Mouse (Mus musculus) bone marrow macrophage, adult 2 months (primary cell): ENCODE results near the gene Ppp1r9a. TPM values are rescaled to one million over a fixed set of nuclear protein-coding genes. Genes with fewer than 3 reads are reported as not detected.
"Not testable (repeated sequence)": the region's sequence is repeated elsewhere in the genome, so short reads cannot be mapped to it uniquely, and the experiment has no call there.

Experiments
- H3K27ac ChIP-seq: 2 replicates; pipeline ENCODE4 v1.5.1; 2012; ENCODE audit warnings: low read depth, low read length; ENCODE audit not compliant: insufficient read depth
- H3K4me1 ChIP-seq: 2 replicates; pipeline ENCODE4 v1.6.1; 2012; ENCODE audit warnings: low read length; ENCODE audit not compliant: control insufficient read depth, insufficient read depth
- H3K4me3 ChIP-seq: 2 replicates; pipeline ENCODE4 v1.5.1; 2012; ENCODE audit warnings: mild to moderate bottlenecking, low read length, moderate library complexity; ENCODE audit not compliant: insufficient read depth
- CTCF ChIP-seq: IDR thresholded peaks from 2 replicates; pipeline ENCODE4 v1.5.1; 2012; ENCODE audit warnings: low read depth, mild to moderate bottlenecking, low read length, moderate library complexity
- POLR2A ChIP-seq: IDR thresholded peaks from 2 replicates; pipeline ENCODE4 v1.6.1; 2012; ENCODE audit warnings: mild to moderate bottlenecking, low read depth, low read length, borderline replicate concordance
- polyA plus RNA-seq: library from polyadenylated mRNA; stranded (reverse); fragments of >200 nt; gene quantifications from 2 replicates; pipeline ENCODE4 v1.2.4, GENCODE M21; 2012; ENCODE audit not compliant: missing spikeins, insufficient read depth, insufficient read length

Gene Ppp1r9a
- polyA plus RNA-seq, 1 experiment: 2.0 TPM

DNA sequence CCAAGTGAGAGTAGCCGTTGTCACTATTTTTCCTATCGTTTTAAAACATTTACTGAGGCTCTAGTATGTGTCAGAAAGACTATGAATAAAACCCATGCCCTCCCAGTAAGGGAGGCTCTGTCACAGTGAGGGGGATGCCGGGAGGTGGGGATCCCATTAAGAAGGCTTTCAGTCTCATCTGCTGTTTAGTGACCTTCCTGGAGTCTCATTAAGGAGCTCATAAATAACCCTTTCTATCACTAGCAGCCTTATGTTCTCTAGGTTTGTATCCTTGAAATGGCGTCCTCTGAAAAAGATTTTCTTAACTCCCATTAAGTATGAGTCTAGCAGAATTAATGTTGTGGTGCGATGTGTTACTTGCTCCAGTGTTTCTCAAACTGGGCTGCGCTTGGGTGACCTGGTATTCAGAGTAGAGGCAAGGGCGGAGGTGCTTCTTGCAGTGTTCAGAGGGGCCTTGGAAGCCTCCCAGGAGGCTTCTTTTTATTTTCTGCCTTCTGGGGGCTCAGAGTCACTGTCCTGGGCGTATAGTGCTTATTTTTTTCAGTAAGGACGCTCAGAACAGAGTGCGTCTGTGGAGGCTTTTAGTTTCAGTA lies 7.4 kb downstream of the Ppp1r9a start:
- H3K4me3 ChIP-seq: no peak overlapping the region
- TF ChIP-seq POLR2A (no peak), CTCF (no peak)
- H3K4me1 ChIP-seq: no peaks in the 10 kb centered on the region

DNA sequence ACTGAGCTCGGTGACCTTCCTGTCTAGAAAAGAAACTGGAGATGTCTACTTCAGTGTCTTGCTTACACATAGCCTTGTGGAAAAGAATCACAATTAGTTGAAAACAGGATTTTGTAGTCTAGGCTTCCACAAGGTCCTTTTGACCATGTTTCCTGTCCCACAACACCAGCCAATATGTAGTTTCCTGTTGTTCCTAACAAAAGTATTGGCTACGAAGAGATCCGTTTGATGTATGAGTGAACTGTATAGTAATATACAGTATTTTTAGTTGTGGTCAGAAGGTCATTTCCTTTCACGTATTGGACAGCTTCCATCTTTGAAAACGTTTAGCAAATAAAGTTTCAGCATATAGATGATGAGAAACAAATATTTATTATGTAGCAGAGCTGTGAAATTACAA lies 15.8 kb downstream of the Ppp1r9a start:
- no peak overlapping the region for H3K4me3 ChIP-seq
- TF ChIP-seq POLR2A: no peak
- no peak for TF ChIP-seq CTCF
- no peak overlapping the region for H3K27ac ChIP-seq
- H3K4me1 ChIP-seq: no peaks in the 10 kb centered on the region

More for the DNA sequence above, 7.4 kb downstream of the Ppp1r9a start:
- H3K27ac ChIP-seq: no peak overlapping the region

DNA sequence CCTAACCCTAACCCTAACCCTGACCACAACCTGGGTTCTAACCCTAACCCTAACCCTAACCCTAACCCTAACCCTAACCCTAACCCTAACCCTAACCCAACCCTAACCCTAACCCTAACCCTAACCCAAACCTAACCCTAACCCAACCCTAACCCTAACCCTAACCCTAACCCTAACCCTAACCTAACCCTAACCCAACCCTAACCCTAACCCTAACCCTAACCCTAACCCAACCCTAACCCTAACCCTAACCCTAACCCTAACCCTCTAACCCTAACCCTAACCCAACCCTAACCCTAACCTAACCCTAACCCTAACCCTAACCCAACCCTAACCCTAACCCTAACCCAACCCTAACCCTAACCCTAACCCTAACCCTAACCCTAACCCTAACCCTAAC lies 21.1 kb downstream of the Ppp1r9a start:
- not testable (repeated sequence) for H3K4me3 ChIP-seq, H3K27ac ChIP-seq, H3K4me1 ChIP-seq

DNA sequence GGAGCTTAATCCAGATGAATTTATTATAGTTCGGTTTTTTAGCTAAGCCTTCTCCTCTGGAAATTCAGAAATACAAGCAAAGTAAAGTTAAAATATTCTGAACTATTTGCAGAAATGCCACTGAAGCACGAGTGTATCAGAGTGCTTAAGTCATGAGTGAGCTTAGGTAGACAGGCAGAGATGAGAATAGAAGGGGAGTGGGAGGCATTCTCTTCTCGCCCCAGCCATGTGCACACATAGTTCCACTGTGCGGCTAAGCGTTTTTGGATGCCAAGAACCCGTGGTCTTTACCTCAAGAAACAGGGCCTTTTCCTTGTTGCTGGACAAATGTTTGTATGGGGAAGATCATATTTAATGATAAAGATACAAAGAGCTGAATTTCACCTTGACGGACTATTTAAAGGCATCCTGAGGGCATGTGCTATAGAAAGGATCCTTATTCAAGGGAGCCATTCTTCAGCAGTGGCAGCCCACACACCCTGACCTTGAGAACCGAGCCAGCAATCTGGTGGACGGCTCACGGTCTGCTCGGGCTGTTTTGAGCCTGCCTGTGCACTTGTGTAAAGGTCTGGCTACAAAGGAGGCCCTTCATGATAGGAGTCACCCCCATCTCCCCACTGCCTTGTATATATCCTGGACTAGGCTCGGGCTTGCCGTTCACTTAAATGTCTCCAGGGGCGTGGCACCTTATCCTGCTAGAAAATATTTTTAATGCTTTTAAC lies 23.4 kb downstream of the Ppp1r9a start:
- Histone ChIP-seq H3K27ac (no peak overlapping the region), H3K4me1 (no peaks in the 10 kb centered on the region), H3K4me3 (no peak overlapping the region)
- TF ChIP-seq POLR2A: no peak
- TF ChIP-seq CTCF: no peak

DNA sequence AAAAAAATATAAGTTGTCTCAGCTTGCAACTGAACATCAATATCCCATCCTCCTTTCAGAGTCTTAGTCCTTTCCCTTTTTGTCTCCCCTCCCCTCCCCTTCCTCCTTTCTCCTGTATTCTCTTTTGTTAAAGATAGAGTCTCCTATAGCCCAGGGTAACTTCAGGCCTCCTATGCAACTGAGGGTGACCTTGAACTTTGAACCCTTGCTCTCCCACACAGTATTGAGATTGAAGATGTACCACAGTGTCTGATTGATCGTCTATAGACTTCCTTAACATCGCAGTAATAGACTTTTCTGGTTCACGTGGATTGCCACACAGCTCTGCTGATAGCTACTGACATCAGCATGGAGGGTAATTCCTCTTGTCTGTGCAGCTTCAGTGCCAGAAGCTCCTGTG lies 27.6 kb downstream of the Ppp1r9a start:
- no peak overlapping the region for H3K27ac ChIP-seq
- TF ChIP-seq CTCF: no peak
- TF ChIP-seq POLR2A: no peak
- no peaks in the 10 kb centered on the region for H3K4me1 ChIP-seq
- H3K4me3 ChIP-seq: no peak overlapping the region

DNA sequence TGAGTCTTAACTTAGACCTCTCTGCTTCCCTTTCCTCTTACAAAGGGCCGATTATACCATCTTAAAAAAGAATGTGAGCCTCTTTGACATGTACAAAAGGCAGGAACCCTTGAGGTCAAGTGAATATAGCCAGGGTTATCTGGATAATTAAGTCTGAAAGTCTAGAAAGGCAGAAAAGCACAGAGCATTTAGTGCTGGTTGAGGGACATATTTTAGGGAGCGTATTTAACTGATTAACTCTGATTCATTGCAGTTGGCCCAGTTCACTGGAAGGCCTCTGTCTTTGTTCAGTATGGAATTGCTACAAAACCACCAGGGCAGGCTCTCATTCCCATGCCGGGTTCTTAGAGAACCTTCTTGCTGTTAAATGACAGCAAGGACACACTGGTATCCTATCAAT lies 36.2 kb downstream of the Ppp1r9a start:
- Histone ChIP-seq H3K4me3 (no peak overlapping the region), H3K4me1 (no peaks in the 10 kb centered on the region), H3K27ac (no peak overlapping the region)
- TF ChIP-seq POLR2A (no peak), CTCF (no peak)

DNA sequence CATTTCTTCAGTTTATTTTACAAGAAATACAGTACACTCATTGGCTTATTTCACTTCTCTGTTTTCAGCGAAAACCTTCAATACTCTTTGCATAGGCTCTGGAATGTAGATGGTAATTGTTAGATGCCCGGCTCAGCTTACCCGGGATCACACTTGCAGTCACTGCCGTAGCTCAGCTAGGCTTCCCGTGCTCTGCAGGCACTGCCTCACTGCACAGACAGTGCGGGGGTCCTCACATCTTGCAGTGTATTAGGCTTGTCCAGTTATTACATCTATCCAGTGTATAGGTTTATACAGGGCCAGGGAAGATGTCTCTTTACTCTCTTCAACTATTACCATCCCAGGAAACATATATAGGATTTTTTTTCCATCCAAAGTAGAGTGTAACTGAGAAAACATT lies 37.4 kb downstream of the Ppp1r9a start:
- Histone ChIP-seq H3K4me1 (no peaks in the 10 kb centered on the region), H3K27ac (no peak overlapping the region), H3K4me3 (no peak overlapping the region)
- TF ChIP-seq CTCF (no peak), POLR2A (no peak)

DNA sequence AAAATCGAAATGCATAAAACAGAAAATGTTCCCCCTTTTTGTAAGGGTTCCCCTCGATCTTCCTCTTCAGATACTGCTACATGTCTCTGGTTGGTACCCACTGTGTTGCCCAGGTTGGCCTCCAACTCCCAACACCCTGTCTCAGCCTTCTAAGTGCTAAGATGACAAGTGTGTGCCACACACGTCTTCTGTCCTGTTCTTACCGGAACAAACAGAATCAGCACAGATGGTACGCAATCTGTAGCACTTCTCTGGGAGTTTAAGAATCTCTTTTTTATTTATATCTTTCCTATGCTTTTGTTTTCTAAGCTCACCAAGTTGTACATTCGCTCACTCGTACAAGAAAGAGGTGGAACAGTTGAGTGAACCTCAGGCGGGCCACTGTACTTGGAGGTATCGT lies 37.9 kb downstream of the Ppp1r9a start:
- Histone ChIP-seq H3K4me1 (no peaks in the 10 kb centered on the region), H3K4me3 (no peak overlapping the region), H3K27ac (no peak overlapping the region)
- TF ChIP-seq CTCF (no peak), POLR2A (no peak)

DNA sequence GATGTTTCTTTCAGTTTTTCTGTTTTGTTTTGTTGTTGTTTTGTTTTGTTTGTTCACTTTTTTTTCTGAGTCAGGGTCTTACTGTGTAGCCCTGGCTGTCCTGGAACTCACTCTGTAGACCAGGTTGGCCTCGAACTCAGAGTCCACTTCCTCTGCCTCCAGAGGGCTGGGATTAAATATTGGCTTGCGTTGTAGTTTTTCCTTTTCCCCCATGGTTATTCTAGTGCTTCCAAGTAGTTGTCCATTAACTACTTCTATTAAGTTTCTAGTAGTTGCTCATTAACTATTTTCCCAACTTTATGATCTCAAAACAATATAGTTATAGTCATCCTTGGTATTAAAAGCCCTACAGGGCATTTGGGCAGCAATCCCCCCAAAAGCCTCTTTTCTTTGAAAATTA lies 41.1 kb downstream of the Ppp1r9a start:
- H3K4me1 ChIP-seq: peaks cover 10% of the 10 kb centered on the region
- TF ChIP-seq POLR2A (no peak), CTCF (no peak)

DNA sequence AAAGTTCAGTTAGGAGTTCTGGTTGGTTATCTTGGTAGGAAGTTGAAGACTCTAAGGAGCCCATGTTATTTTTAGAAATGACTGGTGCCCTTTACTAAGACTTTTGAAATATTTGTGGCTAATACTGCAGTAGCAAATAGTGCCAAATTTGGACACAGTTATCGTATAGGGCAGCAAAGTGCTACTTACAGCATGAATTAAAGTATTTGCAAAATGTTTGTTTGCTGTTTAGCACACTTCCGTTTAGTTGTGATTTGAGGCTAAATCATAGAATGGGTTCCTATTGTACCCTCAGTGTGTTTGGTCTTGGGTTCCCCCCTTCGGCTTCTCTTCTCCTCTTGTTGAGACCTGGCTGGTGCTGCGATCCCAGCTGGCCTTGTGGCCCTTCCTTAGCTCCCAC lies 45.3 kb downstream of the Ppp1r9a start:
- Histone ChIP-seq H3K4me1 (peaks cover 10% of the 10 kb centered on the region), H3K27ac (no peak overlapping the region), H3K4me3 (no peak overlapping the region)
- TF ChIP-seq CTCF: no peak
- no peak for TF ChIP-seq POLR2A

More for the DNA sequence above, 41.1 kb downstream of the Ppp1r9a start:
- H3K4me3 ChIP-seq: no peak overlapping the region
- no peak overlapping the region for H3K27ac ChIP-seq
